Mouse (Mus musculus) frontal cortex, adult 2 months (tissue): ENCODE measurements around the gene Nsun6. TPM values are rescaled to one million over a fixed set of nuclear protein-coding genes. Genes with fewer than 3 reads are reported as not detected.

ENCODE experiments used
- DNase-seq, 2 experiments: peaks; one replicate each; pipeline ENCODE4 v3.0.0; 2022; ENCODE audit warnings: low spot score in 1 of 2; ENCODE audit errors: extremely low spot score in 1 of 2
- polyA plus RNA-seq: library from polyadenylated mRNA; depleted of rRNA; stranded (reverse); fragments of >200 nt; gene quantifications from 2 replicates; pipeline ENCODE4 v1.2.3, GENCODE M21; 2012; rRNA removed

Nsun6 gene
- 5.5 and 6.2 TPM in 2 replicates for polyA plus RNA-seq

DNA sequence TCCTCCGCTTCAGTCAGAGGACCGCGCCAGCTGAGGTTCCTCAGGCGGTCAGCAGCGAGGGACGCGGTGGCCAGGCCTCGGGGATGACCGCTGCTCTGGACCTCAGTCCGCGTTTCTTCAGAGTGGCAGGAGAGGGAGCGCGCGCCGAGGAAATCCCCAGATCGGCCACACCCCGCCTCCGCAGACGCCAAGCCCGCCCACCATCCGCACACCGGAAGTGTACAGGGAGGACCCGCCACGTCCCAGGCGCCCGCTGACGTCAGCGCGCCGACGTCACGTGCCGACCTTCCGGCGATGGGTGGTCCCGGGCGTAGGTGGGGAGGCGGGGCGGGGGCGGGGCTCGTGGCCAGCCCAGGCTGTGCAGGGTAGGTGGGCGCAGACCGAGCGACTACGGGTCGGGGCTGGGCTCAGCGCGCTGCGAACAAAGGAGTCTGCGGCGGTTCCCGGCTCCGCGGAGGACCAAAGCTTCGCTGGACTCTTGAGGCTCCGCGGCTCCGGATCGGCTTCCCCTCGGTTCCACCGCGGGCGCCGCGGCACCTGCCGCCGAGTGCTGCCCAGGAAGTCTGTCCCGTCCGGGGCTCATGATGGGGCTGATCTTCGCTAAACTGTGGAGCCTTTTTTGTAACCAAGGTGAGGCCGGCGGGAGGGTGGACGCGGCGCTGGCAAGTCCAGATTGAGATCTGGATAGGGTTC lies at the start of gene Nsun6:
TSS of gene Nsun6 (minus strand) at position 125 of the 693 bp plus-strand sequence.
- peak; percentile 84 to 96 for DNase-seq

DNA sequence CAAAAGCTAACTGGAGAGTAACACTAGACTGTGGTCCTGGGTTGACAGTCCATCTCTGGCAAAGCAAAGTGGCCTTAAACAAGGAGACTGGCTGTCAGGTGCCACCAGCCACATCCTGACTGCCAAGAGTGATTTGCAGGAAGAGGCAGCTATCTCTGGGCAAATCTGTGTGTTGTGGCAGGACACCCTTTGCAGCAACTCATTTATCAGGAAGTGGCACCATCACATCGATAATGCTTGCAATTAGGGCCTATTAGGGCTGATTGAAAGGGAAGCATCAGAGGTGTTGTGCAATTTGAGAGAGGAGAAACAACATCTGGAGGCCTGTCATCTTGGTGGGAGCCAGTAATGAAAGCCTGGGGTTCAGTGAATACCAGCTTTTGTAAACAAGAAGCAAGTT lies 49.5 kb upstream of the Nsun6 start:
- DNase-seq: no peak

DNA sequence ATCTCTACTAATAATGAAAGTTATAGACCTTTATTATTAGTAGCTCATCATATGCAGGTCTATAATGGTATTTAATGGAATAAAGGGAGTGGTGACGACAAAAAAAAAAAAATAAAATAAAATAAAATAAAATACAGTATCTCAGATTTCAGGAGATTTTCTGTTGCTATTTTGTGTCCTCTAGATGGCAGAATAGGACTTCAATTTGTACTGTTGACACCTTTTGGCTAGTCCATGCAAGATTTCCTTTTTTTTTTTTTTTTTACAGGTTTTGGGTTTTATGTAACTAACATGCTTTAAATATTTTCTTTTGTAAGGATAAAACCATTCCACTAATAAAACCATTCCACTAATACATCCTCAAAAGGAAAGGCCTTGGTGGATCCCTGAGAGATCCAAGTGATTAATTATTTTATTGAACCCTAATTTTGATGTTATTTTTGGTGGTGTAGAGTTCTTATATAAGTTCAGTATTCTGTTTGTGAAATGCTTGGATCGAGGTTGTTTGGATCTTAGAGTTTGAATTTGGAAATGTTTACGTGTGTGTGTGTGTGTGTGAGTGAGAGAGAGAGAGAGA lies 41.7 kb upstream of the Nsun6 start:
- peak in 1 of 2 experiments; percentile 51 for DNase-seq

DNA sequence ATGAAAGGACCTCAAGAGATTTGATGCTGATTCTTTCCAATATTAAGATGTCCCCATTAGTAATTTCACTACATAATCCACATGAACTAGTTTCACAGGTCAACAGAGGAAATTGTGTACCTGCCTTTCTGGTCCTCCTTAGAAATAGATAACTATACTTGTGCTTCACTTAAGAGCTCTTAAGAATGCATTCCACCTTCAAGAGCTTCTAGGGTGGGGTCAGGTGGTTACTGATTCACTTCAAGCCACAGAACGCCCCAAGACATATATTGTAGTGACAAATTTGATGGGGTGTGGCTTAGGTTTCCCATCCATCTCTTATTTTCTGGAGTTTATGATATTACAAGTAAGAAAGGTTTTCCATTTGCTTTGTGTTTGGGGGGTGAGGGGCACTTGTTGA lies 32.4 kb upstream of the Nsun6 start:
- DNase-seq: no peak

DNA sequence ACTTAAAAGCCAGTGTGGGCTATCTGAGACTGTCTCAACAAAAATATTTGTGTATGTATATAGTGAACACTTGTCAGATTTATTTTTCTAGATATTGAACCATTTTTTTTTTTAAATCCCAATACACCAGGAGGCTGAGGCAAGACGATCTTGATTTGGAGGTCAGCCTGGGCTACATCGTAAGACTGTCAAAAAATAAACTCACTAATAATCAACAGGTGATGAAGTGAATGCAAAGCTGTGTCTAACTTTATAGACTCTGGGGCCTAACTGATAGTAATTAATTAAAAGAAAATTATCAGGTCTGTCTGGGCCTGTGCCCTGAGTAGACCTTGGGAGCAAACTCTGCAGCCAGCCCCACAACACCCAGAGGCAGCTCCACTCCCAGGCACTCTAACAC lies 28.8 kb upstream of the Nsun6 start:
- DNase-seq: no peak

DNA sequence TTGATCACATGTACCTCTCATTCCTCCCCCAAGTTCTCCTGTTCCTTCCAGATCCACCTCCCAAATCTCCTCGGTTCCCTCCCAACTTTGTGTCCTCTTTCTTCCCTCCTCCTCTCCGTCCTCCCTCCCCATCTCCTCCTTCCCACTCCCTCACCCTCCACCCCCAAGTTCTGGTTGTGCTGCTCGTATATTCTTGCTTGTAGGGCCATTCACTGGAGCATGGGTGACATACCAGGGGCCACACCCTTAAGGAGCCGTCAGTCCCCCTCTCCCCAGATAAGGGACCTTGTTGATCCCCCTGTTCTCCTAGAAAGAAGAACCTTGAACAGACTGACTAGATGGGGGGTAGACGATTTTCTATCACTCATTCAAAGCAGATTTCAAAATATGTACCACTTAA lies 12.2 kb upstream of the Nsun6 start:
- no peak for DNase-seq

DNA sequence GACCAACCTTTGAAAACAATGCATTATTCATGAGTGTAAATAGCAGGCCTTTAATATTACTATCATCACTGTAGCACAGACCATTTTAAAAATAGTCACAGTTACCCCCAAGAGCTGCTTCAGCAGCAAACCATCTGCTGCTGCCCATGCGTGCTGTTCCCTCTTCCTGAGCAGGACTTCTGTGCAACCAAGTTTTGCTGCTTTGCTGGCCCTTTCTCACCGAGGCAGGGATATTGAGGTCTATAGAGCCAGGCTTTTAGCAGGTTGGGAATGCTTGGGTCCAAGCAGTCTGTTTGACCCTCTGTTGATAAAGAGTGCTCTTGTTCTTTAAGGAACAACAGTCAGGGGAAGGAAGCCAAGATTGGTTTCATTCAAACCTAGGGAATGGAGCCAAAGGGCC lies 10.6 kb upstream of the Nsun6 start:
- no peak for DNase-seq

DNA sequence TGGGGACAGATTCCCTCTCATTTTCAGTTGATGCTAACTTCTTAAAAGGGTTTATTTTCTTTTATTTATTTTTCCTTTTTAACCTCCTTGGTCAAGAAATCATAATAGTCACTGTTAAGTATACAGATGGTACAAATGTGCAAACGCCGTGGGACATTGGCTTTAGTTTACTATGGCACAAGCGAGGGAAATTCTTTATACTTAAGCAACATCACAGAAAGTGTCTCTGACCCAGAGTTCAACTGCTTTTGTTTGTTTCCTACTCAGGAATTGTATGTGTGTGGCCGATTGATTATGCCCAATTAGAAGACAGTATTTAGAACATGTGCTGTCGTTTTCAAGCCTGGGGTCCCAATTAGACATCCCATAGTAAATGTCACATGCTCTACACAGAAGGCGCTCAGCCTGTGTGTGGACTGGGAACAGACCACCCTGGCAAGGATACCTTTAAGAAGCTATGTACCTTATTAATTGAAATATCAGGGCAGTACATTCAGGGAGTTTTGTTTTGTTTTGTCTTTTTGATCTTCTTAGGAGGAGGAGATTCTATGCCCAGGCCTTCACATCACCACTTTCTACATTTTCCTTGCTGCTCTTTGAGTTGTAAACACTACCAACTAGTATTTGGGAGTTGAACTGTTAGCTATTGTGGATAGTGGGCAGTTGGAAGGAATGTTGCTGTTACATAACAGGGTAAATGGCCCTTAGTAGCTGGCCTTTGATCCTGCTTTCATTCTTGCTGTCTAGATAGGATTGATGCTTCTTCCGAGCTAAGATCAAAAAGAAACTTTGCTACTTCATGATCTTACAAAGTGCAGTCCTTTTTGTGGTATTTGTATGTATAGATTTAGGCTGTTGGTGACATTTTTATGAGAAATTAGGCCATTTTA lies 9.8 kb upstream of the Nsun6 start:
- no peak for DNase-seq

DNA sequence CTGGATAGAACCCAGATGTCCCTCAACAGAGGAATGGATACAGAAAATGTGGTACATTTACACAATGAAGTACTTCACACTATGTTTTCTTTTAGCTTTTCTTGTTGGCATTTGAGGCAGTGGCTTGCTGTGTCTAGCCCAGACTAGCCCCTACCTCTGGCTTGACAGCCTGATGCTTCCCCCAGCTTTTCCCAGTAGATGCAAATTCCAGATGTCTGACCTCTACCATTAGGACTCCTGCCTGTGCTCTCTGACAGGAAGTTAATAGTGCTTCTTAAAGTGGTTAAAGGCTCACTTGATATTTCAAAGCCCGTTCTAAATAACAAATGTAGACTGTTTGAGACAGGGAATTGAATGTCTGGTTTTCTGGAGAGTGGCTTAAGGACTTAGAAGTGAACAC lies 8.9 kb upstream of the Nsun6 start:
- DNase-seq: no peak

DNA sequence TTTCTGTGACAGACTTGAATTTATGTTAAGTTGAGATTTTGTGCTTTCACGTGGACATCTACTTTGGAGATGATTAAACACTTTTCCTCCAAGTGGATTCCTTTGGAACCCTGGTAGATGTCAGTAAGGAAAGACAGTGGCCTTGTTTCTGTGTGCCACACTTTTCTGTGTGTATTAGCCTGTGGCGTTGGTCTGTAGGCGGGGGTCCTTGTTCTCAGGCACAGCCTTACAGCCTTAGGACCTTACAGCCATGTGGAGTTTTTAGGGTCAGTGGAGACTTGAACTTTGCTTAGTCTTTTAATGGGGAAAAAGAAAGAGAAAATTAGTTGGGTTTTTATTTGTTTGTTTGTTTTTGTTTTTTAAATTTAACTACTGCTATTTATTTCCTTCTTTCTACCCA lies 6.0 kb upstream of the Nsun6 start:
- no peak for DNase-seq

DNA sequence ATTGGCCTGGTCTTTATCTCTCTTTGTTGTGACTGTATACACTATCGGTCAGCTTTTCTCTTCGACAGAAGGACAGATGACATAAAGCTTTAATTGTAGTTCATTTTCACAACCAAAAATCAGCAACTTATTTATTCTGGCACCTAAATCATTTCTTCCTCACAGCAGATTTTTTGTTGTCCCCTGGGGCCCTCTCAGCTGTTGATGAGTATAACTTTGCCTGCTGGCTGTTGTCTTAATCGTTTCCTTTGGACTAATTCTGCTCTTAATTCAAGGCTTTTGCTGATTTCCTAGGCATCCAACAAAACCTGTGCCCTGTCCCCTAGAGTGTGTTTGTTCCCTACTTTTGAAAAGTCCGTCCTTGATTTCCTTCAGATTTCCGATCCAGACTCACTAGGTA lies 3.4 kb upstream of the Nsun6 start:
- no peak for DNase-seq

DNA sequence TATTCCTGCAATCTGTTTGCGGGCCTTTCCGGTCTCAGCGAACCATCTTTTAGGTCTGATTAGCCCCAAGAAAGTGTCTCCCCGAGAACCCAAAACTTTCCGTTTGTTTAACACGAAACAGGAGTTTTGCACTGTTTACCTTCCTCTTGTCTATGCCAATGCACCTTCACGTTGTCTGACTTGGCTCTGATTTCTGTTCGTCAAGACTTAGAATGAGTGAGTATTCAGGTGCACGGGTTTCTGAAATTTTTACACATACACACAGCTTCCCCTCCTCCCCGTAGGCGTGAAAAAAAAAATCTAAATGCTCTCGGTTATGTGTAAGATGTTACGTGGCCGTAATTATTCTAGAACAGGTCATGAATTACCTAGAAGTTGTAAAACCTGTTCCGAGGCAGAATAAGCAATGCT lies 877 bp upstream of the Nsun6 start:
- peak in 1 of 2 experiments; percentile 40 for DNase-seq

DNA sequence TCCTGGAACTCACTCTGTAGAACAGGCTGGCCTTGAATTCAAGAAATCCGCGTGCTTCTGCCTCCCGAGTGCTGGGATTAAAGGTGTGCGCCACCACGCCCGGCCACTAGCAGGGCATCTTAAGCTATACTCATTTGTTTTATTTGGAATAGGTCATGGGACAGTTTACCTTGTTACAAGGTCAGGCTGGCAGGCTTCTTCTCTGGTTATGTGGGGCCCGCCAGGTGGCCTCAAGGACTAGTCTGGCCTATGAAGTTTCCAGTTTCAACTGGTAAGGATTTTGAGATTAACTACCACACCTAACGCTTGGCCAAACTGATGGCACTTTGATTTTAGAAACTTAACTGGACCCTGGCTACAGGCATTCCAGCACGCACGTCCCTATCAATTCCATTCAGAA lies 373 bp downstream of the Nsun6 start:
- DNase-seq: no peak

DNA sequence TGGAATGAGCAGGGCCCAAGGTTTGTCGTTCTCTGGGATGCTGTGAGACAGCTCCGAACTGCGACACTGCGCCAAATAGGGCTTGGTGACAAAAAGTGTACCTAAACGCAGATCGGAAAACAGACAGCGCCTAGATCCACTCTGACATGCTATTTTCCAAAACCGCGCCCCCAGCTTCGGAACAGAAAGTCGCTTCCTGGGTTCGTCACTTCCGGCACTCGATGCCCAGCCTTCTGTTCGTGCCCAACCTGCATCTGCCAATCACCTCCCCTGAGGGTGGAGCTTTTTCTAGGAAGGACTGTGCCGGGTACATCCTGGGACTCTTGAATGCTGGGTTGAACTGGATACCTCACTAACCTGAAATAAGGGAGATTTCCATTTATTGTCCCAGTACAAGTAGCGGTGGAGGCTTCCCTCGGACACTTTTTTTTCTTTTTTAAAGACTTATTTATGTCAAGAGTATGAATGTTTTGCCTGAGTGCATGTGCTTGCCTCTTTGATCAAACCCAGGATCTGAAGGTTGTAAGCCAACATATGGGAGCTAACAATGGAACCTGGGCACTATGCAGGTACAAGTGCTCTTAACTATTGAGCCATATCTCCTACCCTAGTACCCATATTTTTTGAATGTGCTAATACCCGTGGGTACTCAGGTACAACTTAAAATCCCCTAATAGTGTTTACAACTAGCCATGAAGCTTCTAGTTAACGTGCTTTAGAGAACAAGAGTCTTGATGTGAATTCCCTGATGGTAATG lies 5.6 kb downstream of the Nsun6 start, which contains the start of gene Arl5b:
TSS of gene Arl5b (plus strand) at position 279 of the 757 bp plus-strand sequence.
- peak; percentile 92 to 97 for DNase-seq

DNA sequence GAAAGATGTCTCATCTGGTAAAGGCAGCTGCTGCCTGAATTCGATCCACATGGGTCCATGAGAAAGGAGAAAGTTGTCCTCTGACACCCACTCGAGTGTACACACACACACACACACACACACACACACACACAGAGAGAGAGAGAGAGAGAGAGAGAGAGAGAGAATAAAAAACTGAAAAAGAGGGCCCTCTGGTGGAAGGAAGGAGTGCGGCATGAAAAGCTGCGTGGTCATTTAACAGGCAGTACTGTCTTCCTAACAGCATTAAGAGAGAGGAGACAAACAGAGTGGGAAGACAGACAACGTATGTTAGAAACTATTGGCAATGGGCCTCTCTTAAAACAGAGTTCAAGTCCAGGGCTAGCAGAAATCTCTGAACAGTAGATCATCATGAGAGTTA lies 14.5 kb downstream of the Nsun6 start:
- DNase-seq: peak in 1 of 2 experiments; percentile 52

DNA sequence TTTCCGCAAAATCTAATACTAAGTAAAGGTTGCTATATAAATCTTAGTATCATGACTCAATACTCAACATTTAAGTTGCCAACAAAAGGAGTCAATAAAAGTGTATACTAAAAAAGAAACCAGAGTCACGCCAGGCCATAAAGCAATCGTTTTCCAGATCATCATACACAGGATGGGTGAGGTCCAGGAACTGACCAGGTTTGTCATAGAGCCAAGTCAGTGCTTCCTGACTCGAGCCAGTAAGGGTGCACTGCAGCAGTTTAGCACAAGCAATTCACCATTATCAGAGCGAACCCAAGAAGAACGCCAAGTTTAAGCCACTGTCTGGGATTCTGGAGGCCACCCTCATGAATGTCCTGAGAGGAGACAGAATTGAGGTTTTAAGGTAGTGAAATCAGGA lies 16.2 kb downstream of the Nsun6 start:
- no peak for DNase-seq

DNA sequence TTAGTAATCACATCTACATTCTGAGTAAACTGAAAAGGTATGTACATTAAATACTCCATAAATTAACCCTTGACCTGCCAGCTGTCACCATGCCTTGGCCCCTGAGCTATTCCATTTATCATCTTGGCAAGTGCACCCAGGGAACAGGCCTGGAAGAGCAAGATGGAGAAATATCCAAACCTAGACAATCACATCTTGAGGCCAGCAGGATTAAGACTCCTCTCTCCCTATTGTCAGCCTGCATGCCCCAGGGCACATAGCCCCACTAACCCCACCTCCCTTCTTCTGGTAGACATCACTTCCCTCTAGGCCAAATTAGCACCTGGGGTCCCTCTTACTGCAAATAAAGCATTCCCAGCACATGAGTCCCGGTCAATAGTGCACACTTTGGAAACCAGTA lies 27.1 kb downstream of the Nsun6 start:
- DNase-seq: no peak

DNA sequence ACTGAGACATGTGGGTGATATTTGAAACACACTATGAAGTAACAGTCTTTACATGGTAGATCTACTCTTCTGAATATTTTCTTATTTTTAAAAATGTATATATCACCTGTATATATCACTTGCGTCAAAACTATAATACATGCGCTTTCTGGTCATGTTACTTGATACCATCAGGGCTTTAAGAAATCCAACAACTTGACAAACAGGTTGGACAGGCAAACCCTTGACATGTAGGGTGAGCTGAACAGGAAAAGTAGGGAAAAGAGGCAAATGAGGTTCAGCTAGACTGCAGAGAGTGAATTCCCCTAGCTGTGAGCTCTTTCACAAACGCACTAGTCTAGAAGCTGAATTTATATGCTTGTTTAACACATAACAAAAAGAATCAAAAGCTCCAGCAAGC lies 28.1 kb downstream of the Nsun6 start:
- no peak for DNase-seq

DNA sequence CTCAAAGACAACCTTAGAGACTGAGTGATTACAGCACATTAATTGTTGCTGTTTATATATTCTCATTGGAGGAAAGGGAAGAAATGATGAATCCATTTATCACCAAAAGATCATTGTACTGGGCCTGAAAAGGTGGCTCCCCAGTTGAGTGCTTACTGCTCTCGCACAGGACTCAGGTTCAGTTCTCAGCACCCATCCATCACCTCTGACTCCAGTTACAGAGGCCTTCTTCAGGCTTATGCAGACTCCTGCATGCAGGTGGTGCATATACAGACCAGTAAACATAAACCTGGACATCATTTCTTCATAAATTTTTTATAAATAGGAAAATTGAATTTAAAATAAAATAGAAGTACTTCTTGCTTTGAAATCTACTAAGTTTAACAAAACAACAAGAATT lies 46.8 kb downstream of the Nsun6 start:
- no peak for DNase-seq

DNA sequence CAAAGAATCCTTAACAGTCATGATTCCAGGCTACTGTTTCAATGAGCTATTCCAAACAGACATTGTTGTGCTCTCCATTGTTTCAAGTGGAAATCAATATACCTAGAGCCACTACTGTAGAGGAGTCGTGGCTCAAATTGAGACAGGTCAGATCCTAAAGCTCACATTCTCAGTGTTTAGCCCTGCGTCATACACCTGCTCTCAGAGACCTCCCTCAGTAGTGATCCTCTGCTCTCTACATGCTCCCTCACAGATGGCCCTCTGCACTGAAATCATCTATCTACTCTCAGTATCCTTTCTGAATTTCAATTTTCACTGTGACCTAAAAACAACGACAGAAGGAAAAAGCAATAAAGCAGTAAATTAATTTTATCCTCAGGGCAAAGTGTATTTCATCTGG lies 47.3 kb downstream of the Nsun6 start:
- no peak for DNase-seq

DNA sequence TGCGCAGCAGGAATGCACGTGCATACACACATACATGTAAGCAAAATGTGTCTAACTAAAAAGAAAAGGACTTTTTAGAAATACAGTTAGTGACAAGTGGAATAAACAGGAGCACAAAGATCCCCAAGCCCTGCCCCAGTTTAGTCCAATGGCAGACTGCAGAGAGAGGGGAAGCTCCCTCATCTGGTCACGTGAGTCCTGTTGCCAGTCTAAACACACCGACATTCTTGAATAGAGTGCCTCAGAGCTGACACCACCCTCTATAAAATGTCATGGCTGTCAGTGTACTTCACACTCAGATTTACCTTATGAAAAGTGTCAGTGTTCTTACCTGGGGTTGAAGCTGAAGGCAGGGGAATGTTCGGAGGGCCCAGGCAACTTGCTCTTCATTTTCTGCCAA lies 57.0 kb downstream of the Nsun6 start:
- DNase-seq: no peak
